In genomic region chr7:80140815-80141214, GRCm38 (mm10) we compare ENCODE assay signal across 8 mouse cellular contexts. TPM values are rescaled to one million over a fixed set of nuclear protein-coding genes. Genes with fewer than 3 reads are reported as not detected.
DNase-seq lines count a peak whose midpoint lies in the region; ATAC-seq and TF ChIP-seq lines count a peak whose summit lies in the region.

No protein-coding gene starts in this region.

- intact Hi-C loops in heart, postnatal 10 days (cut with DNase I), result loop anchor here (1.0 to 2.0 kb wide), 3 partner anchors 74 to 230 kb away; partner anchors contain the start of gene Man2a2

- H3K27me3 ChIP-seq in CH12.LX (replicated peaks), result no peaks in the 10 kb centered on the region
- H3K27me3 ChIP-seq in forebrain, embryonic 10.5 days (ENCODE audit: poor library complexity, severe bottlenecking), result no peaks in the 10 kb centered on the region
- H3K27me3 ChIP-seq in lung, embryonic 16.5 days (ENCODE audit: control insufficient read depth, insufficient read depth, low read depth, low read length), result no peaks in the 10 kb centered on the region

- WGBS in forebrain, embryonic 10.5 days, result 14% methylated on average over 9 of the region's 9 CpGs
- 19% methylated on average over 9 of the region's 9 CpGs for WGBS in lung, embryonic 16.5 days

- no peaks in the 10 kb centered on the region for H3K36me3 ChIP-seq in CH12.LX (replicated peaks in 1 of 2; ENCODE audit: control insufficient read depth in 1 of 2, insufficient read depth in 1 of 2, low read length in 1 of 2)
- no peaks in the 10 kb centered on the region for H3K36me3 ChIP-seq in forebrain, embryonic 10.5 days (replicated peaks)
- H3K36me3 ChIP-seq in lung, embryonic 16.5 days (ENCODE audit: control insufficient read depth, insufficient read depth, low read length), result no peaks in the 10 kb centered on the region

- dilution Hi-C loops in CH12.LX (cut with MboI; ENCODE audit: extremely low pct_ligation_motif_present, extremely low pct_unique_long_range_greater_than_20kb, low sequenced_read_pairs), result no loop called here

- peaks cover 14% of the 10 kb centered on the region for H3K9me3 ChIP-seq in CH12.LX (replicated peaks; ENCODE audit: low read length)
- peaks cover 11% of the 10 kb centered on the region; the same call in 1 of the 2 replicates for H3K9me3 ChIP-seq in forebrain, embryonic 10.5 days
- H3K9me3 ChIP-seq in lung, embryonic 16.5 days (ENCODE audit: control insufficient read depth, low read length), result peaks cover 4% of the 10 kb centered on the region

- H3K4me1 ChIP-seq in CH12.LX (ENCODE audit: control insufficient read depth in 1 of 2, insufficient read depth in 2 of 2), result peaks cover 23 to 52% of the 10 kb centered on the region in 2 experiments
- H3K4me1 ChIP-seq in forebrain, embryonic 10.5 days, result peaks cover 30% of the 10 kb centered on the region
- H3K4me1 ChIP-seq in lung, embryonic 16.5 days (replicated peaks; ENCODE audit: control insufficient read depth, insufficient read depth, low read length), result peaks cover 5% of the 10 kb centered on the region

- TF ChIP-seq EP300 in CH12.LX (IDR thresholded peaks at IDR 0.05; ENCODE audit: low read length), result no peak

- no peak overlapping the region for H3K27ac ChIP-seq in CH12.LX (ENCODE audit: insufficient read depth, low read depth)
- H3K27ac ChIP-seq in forebrain, embryonic 10.5 days, result peak overlapping the region; percentile 68
- H3K27ac ChIP-seq in lung, embryonic 16.5 days (ENCODE audit: low read length), result no peak overlapping the region

- in situ Hi-C loops in CH12.LX (cut with MboI; ENCODE audit: low pct_ligation_motif_present, low pct_unique_long_range_greater_than_20kb, low sequenced_read_pairs), result loop anchor here (5.0 to 25.0 kb wide), 3 partner anchors 71 to 446 kb away; partner anchors contain the start of gene Man2a2

- no peak overlapping the region for H3K4me3 ChIP-seq in CH12.LX (replicated peaks in 1 of 3; ENCODE audit: low read depth in 2 of 3, low read length in 2 of 3, poor library complexity in 1 of 3)
- no peak overlapping the region for H3K4me3 ChIP-seq in forebrain, embryonic 10.5 days
- no peak overlapping the region for H3K4me3 ChIP-seq in lung, embryonic 16.5 days (ENCODE audit: low read length)

- peak; percentile 46 to 96; a peak in 3 of 4 replicates for TF ChIP-seq CTCF in CH12.LX (conservative IDR thresholded peaks at IDR 0.05 in 1 of 2, IDR thresholded peaks at IDR 0.05 in 1 of 2; ENCODE audit: low read depth in 2 of 2, low read length in 2 of 2)

- no peaks in the 10 kb centered on the region for H3K79me2 ChIP-seq in CH12.LX (replicated peaks; ENCODE audit: control insufficient read depth, extremely low read depth, insufficient read depth, poor library complexity, severe bottlenecking)

- TF ChIP-seq POLR2A in CH12.LX (IDR thresholded peaks at IDR 0.05; ENCODE audit: low read depth, low read length), result no peak

- TF ChIP-seq RAD21 in CH12.LX (IDR thresholded peaks at IDR 0.05; ENCODE audit: low read depth, low read length), result peak; percentile 96

- ATAC-seq in lung, embryonic 16.5 days (ENCODE audit: low read depth), result peak; percentile 81

- 0 out of 2 replicates have a peak overlapping the region, but pooled peaks have one; percentile 15 for H3K9ac ChIP-seq in CH12.LX (ENCODE audit: insufficient read depth, low read depth)
- no peak overlapping the region for H3K9ac ChIP-seq in lung, embryonic 16.5 days (ENCODE audit: low read length)

- no peak overlapping the region for H3K4me2 ChIP-seq in CH12.LX (ENCODE audit: insufficient read depth, low read depth, poor library complexity, severe bottlenecking)
- H3K4me2 ChIP-seq in lung, embryonic 16.5 days (ENCODE audit: low read depth, low read length), result no peak overlapping the region

- peak; percentile 77 for DNase-seq in CH12.LX (ENCODE audit: extremely low read depth)
- DNase-seq in c-Kit-negative CD71-positive TER-119-positive erythroid progenitor cells, embryonic 14.5 days (ENCODE audit: low read depth, low spot score), result peak; percentile 54
- peak; percentile 78 for DNase-seq in forebrain, embryonic 10.5 days (ENCODE audit: extremely low spot score, low spot score)
- peak; percentile 76 to 85 for DNase-seq in heart, postnatal 10 days
- DNase-seq in kidney, postnatal 36 days, result peak; percentile 72 to 88
- DNase-seq in ovary, postnatal 14 days (ENCODE audit: low spot score), result peak; percentile 63
- peak; percentile 49 to 71 for DNase-seq in thymus, postnatal 10 days (ENCODE audit: low spot score in 2 of 2)

TF ChIP-seq in CH12.LX, 34 proteins besides CTCF, POLR2A, EP300 and RAD21:
- TF ChIP-seq SMC3 (IDR thresholded peaks at IDR 0.05; ENCODE audit: low read depth, low read length), result peak; percentile 97
- peak; percentile 68; the same call in 1 of the 2 replicates for TF ChIP-seq MAZ (IDR thresholded peaks at IDR 0.05; ENCODE audit: low read depth, low read length)
- TF ChIP-seq SIN3A (IDR thresholded peaks at IDR 0.05; ENCODE audit: low read length), result peak; percentile 51; the same call in 1 of the 2 replicates
- TF ChIP-seq ZC3H11A (IDR thresholded peaks at IDR 0.05; ENCODE audit: low read depth, low read length), result peak; percentile 89
- TF ChIP-seq MYC (IDR thresholded peaks at IDR 0.05; ENCODE audit: low read depth, low read length), result 0 out of 2 replicates have a peak, but pooled peaks have one; percentile 25
- TF ChIP-seq TCF12 (IDR thresholded peaks at IDR 0.05; ENCODE audit: low read depth, low read length), result 0 out of 2 replicates have a peak, but pooled peaks have one; percentile 31
- peak; percentile 66 for TF ChIP-seq IRF4 (IDR thresholded peaks at IDR 0.05; ENCODE audit: low read depth, low read length)
- peak; percentile 69 for TF ChIP-seq ZNF384 (IDR thresholded peaks at IDR 0.05; ENCODE audit: low read depth, low read length)
- no peak for TF ChIP-seq KAT2A (IDR thresholded peaks at IDR 0.05; ENCODE audit: insufficient replicate concordance, low read length)
- TF ChIP-seq POLR2AphosphoS2 (IDR thresholded peaks at IDR 0.05; ENCODE audit: low read depth, low read length), result no peak
TF ChIP-seq in CH12.LX: peak in this region for 8.

RNA-seq across cellular contexts. Expression of gene Idh2, which starts 25.6 kb away (rescaled TPM):
- total RNA-seq in CH12.LX (2012; rRNA removed), result 71.1 and 96.4 TPM in 2 replicates
- 20.8 and 21.5 TPM in 2 replicates for total RNA-seq in CH12.LX (2014; rRNA removed)
- polyA plus RNA-seq in CH12.LX (2012; ENCODE audit: insufficient read length, low read depth), result 13.6 and 21.1 TPM in 2 replicates
- polyA plus RNA-seq in forebrain, embryonic 10.5 days (2016; fragmentation: Nextera tagmentation; extraction: Ambion mirVana), result 462 and 476 TPM in 2 replicates
- total RNA-seq in heart, postnatal 10 days (2021), result 1,000 to 10,000 TPM; 1,610 to 1,731 TPM
- 671 and 680 TPM in 2 replicates for polyA plus RNA-seq in lung, embryonic 16.5 days (2015; fragmentation: Nextera tagmentation; extraction: Ambion mirVana)

RNA-seq across cellular contexts. Expression of gene Sema4b, which starts 45.8 kb away (rescaled TPM):
- total RNA-seq in CH12.LX (2012; rRNA removed) (8.6 and 9.4 TPM in 2 replicates), CH12.LX (2014; rRNA removed) (1.3 and 1.5 TPM in 2 replicates)
- 5.2 and 6.7 TPM in 2 replicates for polyA plus RNA-seq in CH12.LX (2012; ENCODE audit: insufficient read length, low read depth)
- 15.1 and 15.9 TPM in 2 replicates for polyA plus RNA-seq in forebrain, embryonic 10.5 days (2016; fragmentation: Nextera tagmentation; extraction: Ambion mirVana)
- 10 to 100 TPM; 14.7 to 16.6 TPM for total RNA-seq in heart, postnatal 10 days (2021)
- 15.8 and 16.3 TPM in 2 replicates for polyA plus RNA-seq in lung, embryonic 16.5 days (2015; fragmentation: Nextera tagmentation; extraction: Ambion mirVana)

Comparison
In these comparisons a context has a peak if more than half of its experiments do, and no peak if none do; other contexts are left out.
1. RNA of gene Idh2, which starts 25.6 kb away (polyA plus RNA-seq): 671 to 680 TPM in lung, embryonic 16.5 days and 462 to 476 TPM in forebrain, embryonic 10.5 days; 13.6 to 21.1 TPM in CH12.LX; every median in the first group is over 10 times any median in the second.
2. Peak in every context shown above with its lines, with median percentiles within 50 percentile points of each other: DNase-seq.